Mouse (Mus musculus): Measurements from ENCODE around the gene Zfp462. TPM values are rescaled to one million over a fixed set of nuclear protein-coding genes. Genes with fewer than 3 reads are reported as not detected.
A peak's percentile ranks its signal among the peaks of the same experiment; 100 is the strongest.

Gene Zfp462
- total RNA-seq, 2 experiments from 2014 or later, result 46.1 to 66.2 TPM

DNA sequence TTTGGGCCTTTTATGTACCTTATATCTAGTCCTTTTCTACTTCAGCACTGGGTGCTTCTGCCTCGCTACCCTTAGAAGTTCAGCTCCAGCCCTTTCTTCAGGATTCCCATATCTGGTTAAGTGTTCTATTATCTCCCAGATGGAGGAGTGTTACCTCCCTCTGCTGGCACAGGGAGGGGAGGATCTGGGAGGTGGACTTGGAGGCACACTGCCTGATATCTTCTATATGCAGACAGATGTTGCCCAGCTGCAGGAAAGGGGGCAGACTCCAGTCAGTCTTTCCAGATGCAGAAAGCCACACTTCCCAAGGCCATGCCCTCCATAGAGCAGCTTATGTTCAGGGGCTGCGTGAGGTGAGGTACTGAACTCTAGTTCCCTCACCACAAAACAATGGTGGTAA, 156.0 kb downstream of the Zfp462 start:
- TF ChIP-seq CTCF (IDR thresholded peaks at IDR 0.05), result peak; percentile 34
- intact Hi-C loops (cut with DNase I), result no loop called here
- DNase-seq (ENCODE audit: extremely low spot score in 1 of 2, low spot score in 2 of 2), result no peak
- Histone ChIP-seq H3K4me3 (no peak overlapping the region), H3K27ac (no peak overlapping the region)

DNA sequence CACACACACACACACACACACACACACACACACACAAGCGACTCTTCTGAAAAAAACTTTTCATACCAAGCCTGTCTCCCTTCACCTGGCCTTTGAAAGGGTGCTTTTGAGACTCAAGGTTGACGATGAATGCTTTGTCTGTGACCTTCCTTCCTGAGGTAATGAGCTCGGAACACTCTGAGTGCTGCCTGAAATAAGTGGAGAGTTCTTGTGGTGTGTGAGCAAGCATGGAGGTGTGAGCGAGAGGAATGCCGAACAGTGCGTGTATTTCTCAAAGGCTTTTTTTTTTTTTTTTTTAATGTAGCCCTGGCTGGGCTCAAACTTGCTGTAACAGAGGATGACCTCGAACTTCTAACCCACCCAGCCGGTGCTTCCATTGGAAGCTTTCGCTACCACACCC, 156.8 kb downstream of the Zfp462 start:
- DNase-seq (ENCODE audit: extremely low spot score in 1 of 2, low spot score in 2 of 2), result no peak
- TF ChIP-seq CTCF (IDR thresholded peaks at IDR 0.05), result no peak
- no peak overlapping the region for H3K4me3 ChIP-seq
- no peak overlapping the region for H3K27ac ChIP-seq
- intact Hi-C loops (cut with DNase I), result no loop called here

DNA sequence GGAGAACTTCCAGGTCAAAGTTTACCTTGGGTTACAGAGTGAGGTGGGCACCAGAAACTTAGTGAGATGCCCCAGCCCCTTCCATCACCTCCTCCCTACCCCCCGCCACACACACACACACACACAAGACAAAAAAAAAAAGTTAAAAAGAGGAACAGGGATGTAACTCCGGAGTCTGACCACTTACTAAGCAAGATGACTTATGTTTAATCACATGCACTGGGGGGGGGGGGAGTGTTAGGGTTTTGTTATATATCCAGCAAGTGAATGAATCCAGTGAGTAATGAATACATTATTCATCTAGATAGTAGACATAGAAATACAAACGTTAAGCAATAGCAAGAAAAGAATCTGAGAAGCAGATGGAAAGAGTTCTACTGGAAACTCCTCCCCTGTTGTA, 157.5 kb downstream of the Zfp462 start:
- DNase-seq (ENCODE audit: extremely low spot score in 1 of 2, low spot score in 2 of 2), result no peak
- Histone ChIP-seq H3K4me3 (no peak overlapping the region), H3K27ac (no peak overlapping the region)
- TF ChIP-seq CTCF (IDR thresholded peaks at IDR 0.05), result no peak
- intact Hi-C loops (cut with DNase I), result no loop called here

DNA sequence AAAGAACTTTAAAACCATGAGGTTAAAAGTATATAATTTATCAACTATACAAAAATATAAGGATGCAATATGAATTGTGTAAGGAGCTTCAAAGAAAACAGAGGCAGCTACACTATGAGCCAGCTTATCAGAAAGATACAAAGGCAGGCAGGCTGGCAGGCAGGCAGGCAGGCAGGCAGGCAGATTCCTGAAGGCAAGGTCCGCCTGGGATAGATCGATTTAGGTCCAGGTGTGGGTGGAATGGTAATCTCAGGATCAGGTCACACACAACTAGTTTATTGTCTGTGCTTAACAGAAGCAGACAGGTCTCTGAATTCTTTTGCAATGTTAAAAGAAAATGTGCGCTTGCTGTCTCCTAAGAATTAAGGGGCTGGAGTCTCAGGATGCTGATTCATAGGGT, 158.7 kb downstream of the Zfp462 start:
- DNase-seq (ENCODE audit: extremely low spot score in 1 of 2, low spot score in 2 of 2), result no peak
- intact Hi-C loops (cut with DNase I), result no loop called here
- no peak overlapping the region for H3K4me3 ChIP-seq
- no peak for TF ChIP-seq CTCF (IDR thresholded peaks at IDR 0.05)
- no peak overlapping the region for H3K27ac ChIP-seq

DNA sequence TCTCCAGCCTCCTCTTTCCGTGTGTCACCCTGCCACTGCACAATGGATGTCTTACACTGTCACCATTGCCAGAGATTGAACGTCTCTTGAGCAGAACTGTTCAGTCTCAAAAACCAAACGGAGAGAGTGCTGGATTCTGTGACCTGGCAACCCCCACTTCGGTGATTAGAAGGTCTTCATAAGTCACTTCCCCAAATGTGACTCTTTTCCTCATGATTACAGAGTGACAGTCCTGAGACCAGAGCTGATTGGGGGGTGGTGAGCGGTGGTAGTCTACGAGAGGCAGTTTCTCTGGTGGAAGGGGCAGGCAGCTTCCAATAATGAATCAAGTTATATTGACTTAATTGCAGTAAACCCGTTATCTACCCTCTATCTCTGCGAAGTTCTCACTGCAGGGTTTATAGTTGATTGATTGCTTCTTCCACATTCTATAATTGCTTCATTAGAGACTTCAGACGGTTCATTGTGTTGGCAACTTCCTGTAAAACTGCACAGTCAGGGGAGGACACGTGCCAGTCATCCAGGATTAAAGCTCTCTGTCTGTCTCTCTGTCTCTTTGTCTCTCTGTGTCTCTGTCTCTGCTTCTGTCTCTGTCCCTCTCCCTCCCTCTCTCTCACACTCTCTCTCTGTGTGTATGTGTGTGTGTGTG, 173.1 kb downstream of the Zfp462 start:
- no peak for TF ChIP-seq CTCF (IDR thresholded peaks at IDR 0.05)
- no peak for DNase-seq (ENCODE audit: extremely low spot score in 1 of 2, low spot score in 2 of 2)
- Histone ChIP-seq H3K4me3 (no peak overlapping the region), H3K27ac (no peak overlapping the region)
- intact Hi-C loops (cut with DNase I), result no loop called here

DNA sequence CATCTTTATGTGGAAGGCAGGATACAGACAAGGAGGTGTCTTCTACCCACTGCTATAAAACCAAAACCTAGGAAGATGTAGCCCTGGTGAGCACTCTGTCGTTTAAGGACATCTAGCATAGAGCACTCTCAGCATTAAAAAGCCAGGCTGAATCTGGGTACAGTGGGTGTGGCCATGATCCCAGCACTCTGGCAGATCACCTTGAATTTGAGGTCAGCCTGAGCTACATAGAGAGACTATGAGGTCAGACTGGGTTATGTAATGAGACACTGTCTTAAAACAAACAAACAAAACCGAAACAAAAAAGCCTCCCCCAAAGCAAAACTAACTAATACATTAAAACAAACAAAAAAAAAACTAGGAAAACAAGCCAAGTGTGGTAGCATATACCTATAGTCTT, 176.3 kb downstream of the Zfp462 start:
- DNase-seq (ENCODE audit: extremely low spot score in 1 of 2, low spot score in 2 of 2), result no peak
- intact Hi-C loops (cut with DNase I), result no loop called here

DNA sequence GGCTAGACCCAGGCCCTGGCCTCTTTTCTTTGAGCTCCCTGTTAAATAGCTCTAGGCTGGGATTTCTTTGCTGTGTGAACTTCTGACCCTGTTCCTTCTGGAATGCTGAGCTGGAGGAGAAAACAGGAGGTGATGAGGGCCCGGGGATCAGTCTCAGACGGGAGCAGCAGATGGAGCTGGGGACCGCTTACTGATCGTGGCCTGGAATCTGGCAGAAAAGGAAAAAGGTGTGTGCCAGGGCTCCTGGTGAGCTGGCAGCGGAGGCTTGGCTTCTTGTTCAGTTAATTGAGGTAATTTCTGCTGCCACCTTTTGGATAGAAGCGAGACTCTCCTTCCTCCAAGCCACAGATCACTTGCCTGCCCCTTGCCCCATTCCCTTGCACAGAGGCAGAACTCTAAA, 177.1 kb downstream of the Zfp462 start:
- intact Hi-C loops (cut with DNase I), result no loop called here
- no peak; the same call in 1 of the 2 replicates for TF ChIP-seq CTCF (IDR thresholded peaks at IDR 0.05)
- no peak for DNase-seq (ENCODE audit: extremely low spot score in 1 of 2, low spot score in 2 of 2)
- Histone ChIP-seq H3K4me3 (no peak overlapping the region), H3K27ac (no peak overlapping the region)

More for the DNA sequence above, 176.3 kb downstream of the Zfp462 start:
- TF ChIP-seq CTCF (IDR thresholded peaks at IDR 0.05), result no peak
- Histone ChIP-seq H3K27ac (no peak overlapping the region), H3K4me3 (no peak overlapping the region)

DNA sequence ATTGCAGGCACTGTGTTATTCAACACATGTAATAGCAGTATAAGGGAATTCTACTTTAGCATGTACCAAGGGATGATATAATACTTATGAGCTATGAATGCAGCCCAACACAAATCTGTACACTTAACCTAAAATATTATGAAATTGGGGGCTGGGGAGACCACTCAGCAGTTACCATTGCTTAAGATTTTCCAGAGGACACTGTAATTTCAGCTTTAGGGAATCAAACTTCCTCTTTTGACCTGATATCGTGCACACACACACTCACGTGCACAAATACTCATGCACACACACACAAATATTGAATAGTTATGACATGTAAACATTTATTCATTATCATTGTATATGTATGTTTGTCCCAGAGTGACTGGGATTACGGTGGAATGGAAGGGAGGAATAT, 179.3 kb downstream of the Zfp462 start:
- TF ChIP-seq CTCF (IDR thresholded peaks at IDR 0.05), result no peak
- DNase-seq (ENCODE audit: extremely low spot score in 1 of 2, low spot score in 2 of 2), result no peak
- Histone ChIP-seq H3K4me3 (no peak overlapping the region), H3K27ac (no peak overlapping the region)
- intact Hi-C loops (cut with DNase I), result no loop called here

DNA sequence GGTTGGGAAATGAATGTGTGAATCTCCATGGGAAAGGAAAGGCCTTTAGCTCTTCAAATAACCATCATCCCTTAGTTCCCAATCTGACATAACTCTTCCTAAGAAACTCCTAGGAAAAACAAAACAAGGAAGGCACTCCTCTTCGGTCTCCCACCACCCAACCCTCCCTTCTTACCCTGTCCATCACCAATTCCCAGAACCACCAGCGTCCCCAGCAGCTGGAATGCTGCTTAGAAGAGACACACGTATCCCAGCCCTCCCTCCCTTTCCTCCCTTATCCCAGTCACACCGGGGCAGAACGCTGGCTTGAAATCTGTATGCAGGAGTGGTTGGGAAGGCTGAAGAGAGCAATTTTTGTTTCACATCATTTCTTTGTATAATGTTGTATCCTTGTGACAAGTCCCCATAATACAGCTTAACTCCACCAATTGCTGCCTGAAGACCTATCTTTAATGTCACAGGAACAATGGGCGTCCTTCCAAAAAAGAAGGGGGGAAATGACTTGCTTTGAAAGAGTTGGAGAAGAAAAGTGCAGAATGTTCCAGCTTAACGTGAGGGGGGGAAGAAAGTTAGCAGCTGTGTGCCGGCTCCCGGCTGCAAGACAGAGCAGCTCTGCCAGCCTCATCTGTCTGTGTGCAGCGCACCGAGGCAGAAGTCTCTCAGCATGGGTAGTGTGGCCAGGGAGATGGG, 180.3 kb downstream of the Zfp462 start:
- H3K4me3 ChIP-seq, result no peak overlapping the region
- H3K27ac ChIP-seq, result no peak overlapping the region
- DNase-seq (ENCODE audit: extremely low spot score in 1 of 2, low spot score in 2 of 2), result peak in 1 of 2 experiments; percentile 14
- TF ChIP-seq CTCF (IDR thresholded peaks at IDR 0.05), result no peak
- intact Hi-C loops (cut with DNase I), result no loop called here

DNA sequence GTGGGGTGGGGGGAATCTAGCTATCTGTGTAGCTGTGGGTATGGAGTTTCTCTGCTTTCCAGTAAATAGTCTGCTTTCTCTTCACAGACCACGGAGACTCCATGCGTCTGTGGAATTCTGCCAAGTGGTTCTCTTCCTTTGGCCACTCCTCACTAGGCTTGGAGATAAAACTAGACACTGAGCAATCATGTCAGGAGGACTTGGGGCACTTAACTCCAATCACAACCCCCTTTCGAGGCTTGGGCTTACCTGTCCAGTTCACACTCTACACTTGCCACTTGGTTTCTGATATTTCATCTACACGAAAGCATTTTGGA, 180.8 kb downstream of the Zfp462 start:
- Histone ChIP-seq H3K4me3 (no peak overlapping the region), H3K27ac (no peak overlapping the region)
- no peak for DNase-seq (ENCODE audit: extremely low spot score in 1 of 2, low spot score in 2 of 2)
- intact Hi-C loops (cut with DNase I), result no loop called here
- TF ChIP-seq CTCF (IDR thresholded peaks at IDR 0.05), result no peak

DNA sequence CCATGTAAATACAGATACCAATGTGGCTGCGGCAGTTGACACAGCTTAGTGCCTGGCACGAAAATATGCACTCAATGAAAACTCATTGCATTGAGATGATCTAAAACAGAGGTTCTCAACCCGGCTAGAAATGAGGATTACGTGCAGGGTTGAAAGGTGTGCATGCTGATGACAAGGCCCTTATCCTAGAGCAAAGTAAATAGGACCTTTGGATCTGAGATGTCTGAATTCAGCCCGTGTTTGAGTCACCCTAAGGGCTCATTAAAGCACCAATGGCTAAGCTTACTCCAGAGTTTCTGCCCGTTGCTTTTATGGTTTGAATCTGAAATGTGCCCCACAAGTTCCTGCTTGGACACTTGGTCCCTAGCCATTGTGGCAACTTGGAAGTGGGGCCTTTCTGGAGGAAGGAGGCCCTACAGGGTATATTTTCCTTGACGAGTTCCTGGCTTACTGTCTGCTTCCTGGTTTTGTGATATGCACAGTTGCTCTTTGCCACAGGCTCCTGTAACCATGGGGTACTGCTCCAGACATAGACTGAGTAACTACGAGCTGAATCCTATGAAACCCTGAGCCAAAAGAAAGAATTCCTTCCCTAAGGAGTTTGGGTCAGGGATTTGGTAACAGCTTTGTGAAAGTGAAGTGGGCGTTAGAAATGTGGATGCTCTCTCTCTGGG, 182.5 kb downstream of the Zfp462 start:
- DNase-seq (ENCODE audit: extremely low spot score in 1 of 2, low spot score in 2 of 2), result no peak
- TF ChIP-seq CTCF (IDR thresholded peaks at IDR 0.05), result no peak
- intact Hi-C loops (cut with DNase I), result no loop called here
- Histone ChIP-seq H3K27ac (no peak overlapping the region), H3K4me3 (no peak overlapping the region)

DNA sequence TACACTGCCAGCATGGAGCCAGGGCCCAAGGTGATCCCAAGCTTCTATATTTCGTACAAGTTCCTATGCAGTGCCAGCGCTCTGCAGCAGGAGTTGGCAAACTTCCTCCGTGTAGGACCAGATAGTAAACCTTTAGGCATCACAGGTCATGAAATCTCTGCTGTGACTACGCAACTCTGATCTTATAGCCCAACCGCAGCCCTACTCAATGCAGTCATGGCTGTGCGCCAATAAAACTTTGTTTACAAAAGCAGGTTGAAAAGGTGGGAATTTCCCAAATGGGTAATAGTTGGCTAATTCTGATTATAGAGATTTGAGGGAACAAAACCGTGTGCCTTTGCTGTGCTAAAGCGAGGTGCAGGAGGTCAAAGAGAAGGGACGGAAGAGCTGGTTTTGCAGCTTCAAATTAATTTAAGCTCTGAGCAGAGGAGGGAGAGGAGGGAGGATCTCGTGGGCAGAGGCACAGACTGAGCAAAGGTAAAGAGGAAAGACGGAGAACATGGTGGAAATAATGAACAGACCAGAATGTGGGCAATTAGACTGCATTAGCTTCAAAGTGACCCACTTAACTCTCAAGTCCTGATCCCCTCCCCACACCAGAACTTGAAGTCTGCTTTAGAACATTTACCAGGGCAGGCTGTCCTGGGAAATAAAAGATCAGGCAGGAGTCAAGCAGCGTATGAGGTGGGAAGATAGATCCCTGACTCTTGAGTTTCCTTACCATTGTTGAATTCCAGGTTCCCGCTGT, 183.4 kb downstream of the Zfp462 start:
- H3K27ac ChIP-seq, result no peak overlapping the region
- no peak for TF ChIP-seq CTCF (IDR thresholded peaks at IDR 0.05)
- no peak for DNase-seq (ENCODE audit: extremely low spot score in 1 of 2, low spot score in 2 of 2)
- intact Hi-C loops (cut with DNase I), result no loop called here
- no peak overlapping the region for H3K4me3 ChIP-seq
